Mouse (Mus musculus) T-cell, adult 2 months (primary cell): ENCODE results near the gene Rrp15.

Experiments
- DNase-seq: peaks from one replicate; pipeline ENCODE4 v3.0.0; 2022; ENCODE audit warnings: low spot score

Gene Rrp15

DNA sequence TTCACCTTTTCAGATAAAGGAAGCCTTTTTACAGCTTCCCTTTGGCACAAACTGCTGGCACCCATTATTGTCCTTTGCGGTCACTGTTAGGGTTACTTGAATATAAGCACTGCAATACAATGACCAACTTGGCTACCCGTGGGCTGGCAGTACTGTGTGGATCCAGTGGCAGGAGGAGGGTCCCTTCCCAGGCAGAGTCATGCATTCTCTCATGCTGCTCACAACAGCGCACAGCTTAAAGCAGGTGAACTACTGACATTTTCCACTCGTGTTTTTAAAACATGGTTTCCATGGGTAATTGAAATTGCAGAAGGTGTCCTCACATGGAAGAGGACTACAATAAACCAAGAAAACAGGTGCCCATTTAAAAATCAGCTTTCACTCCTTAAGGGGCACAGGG is 34.9 kb downstream of the Rrp15 start:
- DNase-seq, result no peak

DNA sequence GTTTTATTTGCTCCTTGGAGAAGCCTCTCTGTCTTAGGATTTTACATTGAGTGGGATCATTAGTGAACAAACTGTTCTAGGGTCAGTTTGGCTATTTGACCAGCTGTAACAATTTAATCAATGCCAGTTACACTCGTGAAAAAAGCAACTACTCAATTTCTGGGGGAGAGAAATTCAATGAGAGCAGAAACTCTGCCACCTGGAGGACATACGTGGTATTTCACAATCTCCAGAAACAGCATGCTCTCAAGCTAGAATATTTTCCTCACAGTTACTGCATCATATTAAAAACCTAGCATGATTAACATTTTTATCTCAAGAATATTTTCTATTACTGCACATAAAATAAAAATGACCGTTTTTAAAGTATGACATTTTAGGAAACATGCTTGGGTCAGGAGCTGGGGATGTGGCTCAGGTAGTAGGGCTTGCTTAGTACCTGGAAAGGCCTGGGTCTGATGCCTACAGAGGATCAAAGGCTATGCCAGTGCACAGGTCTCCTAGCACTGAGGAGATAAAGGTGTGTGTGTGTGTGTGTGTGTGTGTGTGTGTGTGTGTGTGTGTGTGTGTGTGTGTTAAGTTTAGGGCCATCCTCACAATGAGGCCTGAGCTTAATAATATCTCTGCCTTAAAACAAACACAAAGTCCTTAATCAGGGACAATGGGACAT is 36.2 kb downstream of the Rrp15 start:
- DNase-seq, result no peak

DNA sequence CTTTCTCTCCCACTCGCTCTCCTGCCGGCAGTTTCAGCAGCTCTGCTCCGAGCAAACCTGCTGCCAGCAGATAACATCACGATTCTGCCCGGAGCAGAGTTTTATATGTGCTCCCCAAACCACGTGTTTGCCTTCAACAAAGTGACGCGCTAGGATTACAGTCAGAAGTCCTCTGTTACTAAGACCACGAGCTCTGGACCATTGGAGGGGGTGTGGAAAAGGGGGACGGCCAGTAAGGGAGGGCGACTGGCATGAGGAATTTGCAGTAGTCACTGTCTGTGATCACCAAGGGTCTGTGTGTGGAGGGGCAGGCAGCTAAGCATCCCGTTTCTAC is 43.3 kb downstream of the Rrp15 start, which contains the start of gene Tgfb2:
Gene Tgfb2, minus strand, starts transcription at position 75 of the 334 bp plus-strand sequence.
- DNase-seq, result no peak

DNA sequence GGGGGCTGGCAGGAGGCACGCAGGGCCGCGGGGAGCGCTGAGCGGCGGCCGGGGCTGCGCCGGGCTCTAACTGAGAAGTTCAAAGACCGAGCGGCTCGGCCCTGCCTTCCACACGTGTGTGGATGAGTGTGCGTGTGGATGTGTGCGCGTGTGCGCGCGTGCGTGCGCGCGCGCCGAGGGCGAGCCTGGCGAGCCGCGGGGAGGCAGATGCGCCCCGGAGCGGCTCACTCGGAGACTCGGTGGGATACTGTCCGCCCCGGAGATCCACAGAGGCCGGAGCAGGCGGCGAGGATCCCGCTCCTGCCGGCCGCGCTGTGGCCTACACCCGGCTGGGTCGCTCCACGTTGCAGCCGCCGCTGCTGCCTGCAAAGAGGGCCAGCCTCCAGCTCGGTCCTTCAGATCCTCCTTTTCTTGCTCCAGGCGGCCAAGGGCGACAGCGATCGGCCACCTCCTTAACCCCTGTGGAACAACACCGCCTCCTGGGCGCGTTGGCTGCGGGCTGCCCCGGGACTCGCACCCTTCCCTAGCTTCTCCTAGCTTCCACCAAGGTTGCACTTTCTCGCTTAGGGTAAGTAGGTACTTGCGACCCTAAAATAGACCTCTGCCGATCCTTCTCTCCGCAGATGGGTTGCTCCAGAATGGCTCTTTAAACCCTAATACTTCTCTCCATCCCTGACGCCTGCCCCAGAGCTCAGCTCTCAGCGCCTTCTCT is 43.8 kb downstream of the Rrp15 start:
- no peak for DNase-seq

DNA sequence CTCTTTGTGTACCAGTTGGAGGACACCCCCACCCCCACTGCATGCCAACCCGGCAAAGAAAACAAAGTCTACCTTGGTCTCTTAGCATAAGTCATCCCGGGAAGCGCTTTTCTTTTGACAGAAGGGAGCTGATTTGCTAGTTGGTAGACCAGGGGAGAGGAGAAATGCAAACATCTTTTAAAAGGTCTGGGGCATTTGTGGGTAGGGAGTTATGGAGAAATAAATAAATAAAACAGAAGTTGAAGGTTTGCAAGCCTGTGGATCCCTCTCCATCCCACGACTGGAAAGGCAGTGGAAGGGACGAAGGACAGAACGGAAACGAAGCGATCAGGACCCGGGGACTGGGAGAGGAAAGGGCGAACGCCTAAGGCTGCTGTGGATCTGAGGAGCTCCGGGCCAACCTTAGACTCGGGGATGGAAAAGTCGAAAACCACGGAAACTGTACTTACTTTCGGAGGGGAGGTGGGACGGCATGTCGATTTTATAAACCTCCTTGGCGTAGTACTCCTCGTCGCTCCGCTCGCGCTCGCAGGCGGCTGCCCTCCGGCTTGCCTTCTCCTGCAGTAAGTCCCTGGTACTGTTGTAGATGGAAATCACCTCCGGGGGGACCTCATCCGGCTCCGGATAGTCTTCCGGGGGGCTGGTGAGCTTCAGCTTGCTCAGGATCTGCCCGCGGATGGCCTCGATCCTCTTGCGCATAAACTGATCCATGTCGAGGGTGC is 45.0 kb downstream of the Rrp15 start:
- DNase-seq, result no peak

DNA sequence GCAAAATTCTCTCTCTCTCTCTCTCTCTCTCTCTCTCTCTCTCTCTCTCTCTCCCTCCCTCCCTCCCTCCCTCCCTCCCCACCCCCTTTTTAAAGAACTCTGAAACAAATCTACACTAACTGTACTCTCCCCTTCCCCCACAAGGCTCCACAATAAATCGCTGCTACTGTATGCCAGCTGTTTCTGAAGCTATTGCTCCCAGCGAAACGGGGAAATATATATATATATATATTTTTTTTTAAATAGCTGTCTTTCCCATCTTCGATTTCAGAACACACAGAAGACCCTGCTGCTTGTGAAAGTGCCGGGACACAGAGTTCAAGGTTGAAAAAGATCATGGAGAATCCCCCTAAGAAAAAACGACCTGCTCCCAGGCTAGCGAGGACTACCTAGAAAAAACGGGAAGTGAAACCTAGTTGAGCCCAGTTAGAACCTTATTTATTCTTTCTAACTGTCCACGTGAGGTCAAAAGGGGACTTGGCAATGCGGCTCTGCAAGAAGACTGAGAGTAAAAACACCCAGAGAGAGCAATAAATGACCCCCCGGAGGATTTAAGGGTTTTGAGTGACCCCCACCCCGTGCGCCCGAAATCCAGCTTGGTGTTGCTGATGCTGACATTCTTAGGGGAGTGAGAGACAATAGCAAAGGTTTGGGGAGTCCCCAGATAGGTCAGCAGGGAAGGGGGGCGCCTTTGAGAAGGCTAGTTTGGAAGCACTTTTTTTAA is 45.7 kb downstream of the Rrp15 start:
- no peak for DNase-seq

DNA sequence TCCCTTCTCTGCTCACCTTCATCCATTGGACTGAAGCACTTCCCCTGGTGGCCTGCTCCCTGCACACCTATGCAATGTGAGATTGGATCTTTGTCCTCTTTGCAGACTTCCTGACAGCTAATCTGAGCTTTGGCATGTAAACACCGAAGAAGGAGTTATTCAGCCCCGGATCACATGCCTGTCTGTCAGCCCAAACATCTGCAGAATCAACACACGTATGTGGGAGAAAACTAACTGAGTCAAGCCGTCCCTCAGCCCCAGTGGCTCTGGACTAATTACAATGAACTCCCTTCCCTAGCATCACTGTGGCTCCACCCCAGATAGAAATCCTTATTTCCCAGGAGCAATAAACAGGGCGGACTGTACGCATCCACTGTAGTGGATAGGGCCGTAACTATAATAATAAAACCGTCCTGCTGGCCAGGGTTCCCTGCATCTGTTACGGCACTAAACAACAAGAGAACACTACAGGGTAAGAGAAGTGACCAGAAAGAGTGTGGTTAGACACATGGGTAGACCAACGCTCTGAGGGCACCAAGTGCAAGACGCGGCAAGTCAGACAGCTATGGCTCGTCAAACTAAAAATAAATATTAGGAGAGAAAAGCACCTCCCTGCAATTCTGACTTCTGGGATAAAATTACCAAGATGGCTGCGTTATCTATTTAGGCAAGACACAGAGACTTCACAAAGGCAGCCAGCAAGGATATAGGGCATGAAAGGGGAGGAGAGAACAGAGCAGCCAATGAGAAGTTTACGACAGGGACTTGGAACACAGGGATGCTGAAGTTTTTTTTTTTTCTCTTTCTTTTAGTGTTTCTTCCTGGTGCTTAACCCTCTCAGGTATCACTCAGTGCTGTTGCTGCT is 46.5 kb downstream of the Rrp15 start:
- DNase-seq, result no peak

DNA sequence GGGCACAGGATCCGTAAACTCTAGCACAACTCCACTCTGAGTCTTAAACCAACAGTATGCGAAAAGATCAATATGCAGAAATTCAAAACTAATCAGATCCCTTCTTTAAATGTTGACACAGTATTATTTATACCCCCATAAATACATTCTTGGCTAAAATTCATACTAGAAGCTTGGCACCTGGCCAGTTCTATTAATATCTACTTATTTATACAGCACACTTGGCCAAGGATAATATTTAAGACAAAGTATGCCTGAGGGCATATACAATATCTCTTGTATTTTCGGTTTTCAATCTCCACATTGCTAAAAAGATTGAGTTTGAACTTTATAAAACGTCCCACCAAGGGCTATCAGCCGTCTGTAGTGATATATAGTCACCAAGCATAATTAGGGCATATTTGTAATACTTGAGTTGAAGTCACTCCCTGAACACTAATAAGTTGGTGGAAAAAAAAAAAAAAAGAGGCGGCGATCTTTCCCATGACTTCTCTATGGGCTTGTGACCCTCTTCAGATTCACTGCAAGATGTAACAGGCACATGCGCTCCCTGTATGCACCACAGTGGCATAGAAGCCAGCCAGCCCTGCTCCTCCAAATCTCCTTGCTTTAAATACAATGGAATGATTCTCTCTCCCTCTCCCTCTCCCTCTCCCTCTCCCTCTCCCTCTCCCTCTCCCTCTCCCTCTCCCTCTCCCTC is 47.8 kb downstream of the Rrp15 start:
- no peak for DNase-seq

DNA sequence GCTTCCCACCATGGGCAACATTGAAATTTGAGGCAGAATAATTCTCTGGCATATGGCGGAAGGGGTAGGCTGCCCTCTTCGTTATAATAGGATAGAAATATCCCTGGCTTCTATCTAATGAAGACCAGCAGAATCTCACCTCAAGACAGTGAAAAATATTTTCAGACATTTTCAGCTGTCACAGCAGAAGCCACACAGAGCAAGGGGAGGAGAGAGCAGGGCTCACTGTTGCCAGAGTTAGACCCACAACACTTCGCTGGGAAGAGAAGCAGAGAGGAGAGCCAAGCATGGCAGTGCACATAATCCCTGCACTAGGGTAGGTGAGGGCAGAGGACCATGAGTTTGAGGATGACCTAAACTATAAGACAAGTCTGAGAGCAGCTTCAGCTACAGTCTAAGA is 48.7 kb downstream of the Rrp15 start:
- no peak for DNase-seq

DNA sequence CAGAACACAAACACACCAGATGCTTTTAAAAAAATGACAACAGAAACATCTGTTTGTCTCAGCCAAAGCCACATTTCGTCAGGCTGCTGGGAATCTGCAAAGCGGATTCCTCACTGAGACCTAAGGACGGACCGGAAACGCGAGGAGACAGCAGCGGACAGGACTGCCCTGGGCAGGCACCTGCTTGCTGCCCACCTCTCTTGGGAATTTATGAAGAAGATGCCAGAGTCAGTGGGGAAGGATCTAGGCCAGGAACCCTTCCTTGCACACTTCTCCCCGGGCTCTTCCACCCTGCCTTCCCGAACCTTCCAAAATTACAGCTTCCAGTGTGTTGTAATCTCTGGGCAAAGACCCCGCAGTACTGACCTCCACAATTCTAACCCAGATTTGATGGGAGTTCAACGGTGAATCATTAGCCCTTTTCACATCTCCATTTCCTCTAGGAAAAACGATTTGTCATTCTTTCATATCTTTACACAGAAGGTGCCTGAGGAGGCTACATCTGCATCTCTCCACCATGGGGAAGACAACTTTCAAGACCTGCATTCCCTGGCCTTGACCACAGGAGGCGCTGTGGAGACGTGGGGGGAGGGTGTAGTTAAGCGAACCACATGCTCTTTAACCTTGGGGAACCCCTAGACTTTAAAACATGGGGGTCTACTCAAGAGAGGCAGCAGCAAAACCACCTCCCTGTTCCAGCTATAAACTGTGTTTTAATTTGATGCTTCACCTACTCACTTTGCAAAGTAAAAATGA is 50.4 kb downstream of the Rrp15 start:
- DNase-seq, result no peak

DNA sequence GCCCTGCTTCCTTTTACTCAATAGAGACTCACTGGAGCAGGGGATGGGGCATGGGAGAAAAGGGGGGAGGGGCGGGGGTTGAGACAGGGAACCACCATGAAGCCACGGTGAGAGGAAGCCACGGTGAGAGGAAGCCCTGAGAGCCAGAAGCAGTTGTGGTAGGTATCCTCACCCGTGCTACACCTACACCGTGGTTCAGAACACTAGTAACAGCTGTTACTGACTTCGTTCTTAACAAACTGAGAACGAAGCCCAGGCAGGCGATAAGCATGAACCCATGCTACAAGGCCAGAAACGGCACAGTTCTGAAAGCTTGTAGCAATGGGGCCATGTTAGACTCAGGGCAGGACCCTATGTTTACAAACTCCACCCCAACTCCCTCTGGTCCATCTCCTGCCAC is 52.9 kb downstream of the Rrp15 start:
- no peak for DNase-seq

DNA sequence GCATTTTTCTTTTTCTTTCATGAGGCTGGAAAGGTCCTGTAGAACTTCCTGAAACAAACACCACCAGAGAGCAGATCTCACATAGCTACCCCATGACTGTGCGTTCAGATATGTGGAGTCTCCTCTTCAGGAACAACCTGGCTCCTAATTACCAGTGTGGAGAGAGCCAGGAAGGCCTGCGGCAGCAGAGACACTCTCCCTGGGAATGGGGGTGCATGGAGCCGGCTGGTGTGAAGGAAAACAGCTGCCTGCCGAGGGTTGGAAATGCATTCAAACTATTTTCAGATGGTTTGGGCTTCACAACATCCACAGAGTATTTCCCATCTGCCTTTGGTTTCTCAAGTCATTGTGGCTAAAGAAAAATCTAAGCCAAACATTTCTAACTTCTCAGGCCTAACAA is 53.8 kb downstream of the Rrp15 start:
- no peak for DNase-seq

DNA sequence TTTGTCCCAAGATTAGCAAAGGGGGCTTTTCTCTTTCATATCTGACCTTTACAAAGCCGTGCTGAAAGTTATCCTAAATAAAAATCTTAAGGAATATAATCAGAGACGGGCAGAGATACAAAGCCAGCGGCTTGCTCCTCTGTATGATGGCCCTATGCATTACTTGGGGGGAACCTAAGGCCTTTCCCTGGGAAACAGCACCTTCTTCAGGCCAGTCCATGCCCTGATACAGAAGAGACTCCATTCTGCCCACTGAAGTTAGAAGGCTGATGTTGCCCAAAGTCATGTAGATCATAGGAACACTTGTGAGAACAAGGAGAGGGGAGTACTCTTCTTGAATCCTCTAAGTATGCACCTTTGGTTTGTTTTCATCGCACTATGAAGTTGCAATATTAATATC is 56.8 kb downstream of the Rrp15 start:
- DNase-seq, result no peak

DNA sequence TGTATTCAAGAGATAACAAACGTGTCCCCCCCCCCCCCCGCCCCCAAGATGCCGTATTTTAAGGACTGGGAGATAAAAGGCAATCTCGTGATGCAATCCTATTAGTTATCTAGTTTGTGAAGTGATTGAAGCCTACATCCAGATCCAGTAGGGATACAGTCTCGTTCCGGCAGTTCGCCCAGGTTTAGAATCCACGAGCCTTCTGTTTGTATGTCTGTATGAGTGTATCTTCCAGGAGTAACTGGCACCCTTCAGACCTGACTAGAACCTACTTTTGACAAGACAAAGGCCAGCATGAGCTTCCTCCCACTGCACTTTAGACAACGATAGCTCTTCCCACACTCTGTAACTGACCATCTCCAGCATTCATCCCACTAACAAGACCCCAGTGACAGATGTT is 57.5 kb downstream of the Rrp15 start:
- DNase-seq, result no peak

DNA sequence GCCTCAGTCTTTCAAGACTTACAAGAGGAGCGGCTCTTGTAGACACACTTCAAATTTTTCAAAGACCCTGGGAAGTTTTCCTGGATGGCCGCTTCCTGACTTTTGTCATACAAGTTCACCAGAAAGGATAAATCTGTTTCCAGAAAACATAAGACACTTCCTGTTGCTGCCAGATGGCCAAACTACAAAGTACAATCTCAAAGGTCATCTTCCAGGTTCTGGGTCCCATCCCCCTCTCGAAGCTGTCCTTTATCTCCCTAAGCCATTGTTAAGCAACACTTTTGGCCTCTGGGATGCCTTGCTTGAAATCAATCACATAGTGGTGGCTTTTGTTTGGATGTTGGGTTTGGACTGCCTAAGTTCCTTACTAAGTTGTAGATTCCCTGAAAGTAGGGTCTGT is 65.1 kb downstream of the Rrp15 start:
- DNase-seq, result no peak

DNA sequence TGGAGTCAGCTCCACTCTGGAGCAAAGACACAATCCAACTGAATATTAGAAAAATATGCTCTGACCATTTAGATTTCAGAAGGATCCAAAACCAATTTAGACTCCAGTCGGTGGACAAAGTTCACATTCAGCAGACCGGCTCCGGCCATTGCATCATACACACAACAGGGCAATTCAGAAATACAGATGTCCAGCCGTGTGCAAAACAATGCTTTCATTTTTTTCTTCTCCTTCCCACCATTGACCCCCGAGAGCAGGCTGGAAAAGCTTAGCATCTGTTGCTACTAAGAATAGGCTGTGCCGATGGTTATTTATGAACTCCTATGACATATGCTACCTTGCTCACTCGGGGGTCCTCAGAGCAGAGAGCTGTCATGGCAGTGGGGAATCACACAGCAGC is 66.6 kb downstream of the Rrp15 start:
- no peak for DNase-seq

DNA sequence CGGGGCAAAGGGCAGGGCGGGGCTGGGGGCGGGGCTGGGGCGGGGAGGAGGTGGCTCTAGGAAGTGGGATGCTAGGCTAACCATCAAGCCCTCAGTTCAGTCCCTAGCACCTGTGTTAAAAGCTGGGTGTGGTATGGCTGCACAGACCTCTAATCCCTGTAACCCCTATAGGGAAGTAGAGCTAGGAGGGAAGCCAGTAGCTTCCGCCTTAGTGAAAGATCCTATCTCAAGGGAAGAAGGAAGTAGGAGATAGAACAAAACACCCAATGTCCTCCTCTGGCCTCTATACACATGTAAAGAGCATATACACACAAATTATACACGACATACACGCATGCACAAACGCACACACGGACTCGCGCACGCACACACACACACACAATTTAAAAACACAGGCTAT is 71.5 kb downstream of the Rrp15 start:
- DNase-seq, result no peak

DNA sequence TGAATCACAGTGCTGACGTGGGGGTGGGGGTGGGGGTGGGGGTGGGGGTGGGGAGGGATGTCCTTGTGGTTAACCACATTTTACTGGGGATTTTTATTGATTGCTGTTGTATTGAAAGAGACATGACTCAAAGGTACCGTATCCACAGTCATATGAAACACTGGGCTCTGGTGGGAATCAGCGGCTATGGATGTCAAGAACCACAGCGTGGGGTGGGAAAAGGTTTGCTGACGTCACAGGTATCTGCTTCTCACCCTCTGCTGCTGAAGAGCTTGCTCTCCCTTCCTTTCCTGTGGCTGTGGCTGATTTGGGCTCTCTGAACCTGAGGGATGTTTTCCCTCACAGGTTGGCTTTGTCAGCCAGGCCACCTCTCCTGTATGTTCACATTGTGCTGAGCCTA is 73.0 kb downstream of the Rrp15 start:
- no peak for DNase-seq

DNA sequence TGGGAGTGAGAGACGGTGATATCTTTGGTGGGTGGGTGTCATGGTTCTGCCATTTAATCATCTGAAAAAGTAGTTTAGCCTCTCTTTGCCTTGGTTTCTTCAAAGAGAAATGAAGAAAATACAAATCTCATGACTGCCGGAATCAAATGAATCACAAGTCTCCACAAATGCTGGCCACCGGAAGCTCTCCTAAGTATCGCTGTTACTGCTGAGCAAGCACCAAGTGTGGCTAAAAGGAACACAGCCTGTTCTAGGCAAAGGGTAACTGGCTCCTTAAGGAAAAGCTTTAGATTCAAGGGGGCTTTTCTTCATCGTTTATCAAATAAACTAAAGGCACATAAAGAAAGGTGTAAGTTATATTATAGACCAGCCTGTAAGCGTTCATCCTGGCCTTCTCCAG is 73.9 kb downstream of the Rrp15 start:
- DNase-seq, result no peak

DNA sequence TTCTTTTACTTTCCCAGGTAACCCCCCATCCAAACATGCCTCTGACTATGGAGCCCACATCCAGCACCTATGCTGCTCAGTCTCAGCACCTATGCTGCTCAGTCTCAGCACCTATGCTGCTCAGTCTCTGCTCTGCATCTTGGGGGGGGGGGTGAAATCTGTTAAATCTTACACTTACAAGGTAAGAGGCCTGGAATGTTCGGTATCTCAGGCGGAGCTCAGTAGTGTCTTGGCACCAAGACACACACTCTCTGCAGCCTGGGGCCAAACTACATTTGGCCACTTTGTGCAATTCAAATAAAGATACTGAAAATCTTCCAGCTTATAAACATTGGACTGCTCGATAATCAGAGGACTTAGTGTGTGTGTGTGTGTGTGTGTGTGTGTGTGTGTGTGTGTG is 74.5 kb downstream of the Rrp15 start:
- no peak for DNase-seq
